Mouse (Mus musculus) activated CD4-positive, CD25-positive, alpha-beta regulatory T cell, adult 9 weeks (primary cell): ENCODE results near the gene Erg28. TPM values are rescaled to one million over a fixed set of nuclear protein-coding genes. Genes with fewer than 3 reads are reported as not detected.

Experiments used
- polyA plus RNA-seq: library from polyadenylated mRNA; unstranded; fragments of 100-300 nt; shearing (Covaris generic); gene quantifications from one replicate; pipeline ENCODE4 v1.2.1, GENCODE M21; 2017

Gene Erg28
- polyA plus RNA-seq = 123 TPM

DNA sequence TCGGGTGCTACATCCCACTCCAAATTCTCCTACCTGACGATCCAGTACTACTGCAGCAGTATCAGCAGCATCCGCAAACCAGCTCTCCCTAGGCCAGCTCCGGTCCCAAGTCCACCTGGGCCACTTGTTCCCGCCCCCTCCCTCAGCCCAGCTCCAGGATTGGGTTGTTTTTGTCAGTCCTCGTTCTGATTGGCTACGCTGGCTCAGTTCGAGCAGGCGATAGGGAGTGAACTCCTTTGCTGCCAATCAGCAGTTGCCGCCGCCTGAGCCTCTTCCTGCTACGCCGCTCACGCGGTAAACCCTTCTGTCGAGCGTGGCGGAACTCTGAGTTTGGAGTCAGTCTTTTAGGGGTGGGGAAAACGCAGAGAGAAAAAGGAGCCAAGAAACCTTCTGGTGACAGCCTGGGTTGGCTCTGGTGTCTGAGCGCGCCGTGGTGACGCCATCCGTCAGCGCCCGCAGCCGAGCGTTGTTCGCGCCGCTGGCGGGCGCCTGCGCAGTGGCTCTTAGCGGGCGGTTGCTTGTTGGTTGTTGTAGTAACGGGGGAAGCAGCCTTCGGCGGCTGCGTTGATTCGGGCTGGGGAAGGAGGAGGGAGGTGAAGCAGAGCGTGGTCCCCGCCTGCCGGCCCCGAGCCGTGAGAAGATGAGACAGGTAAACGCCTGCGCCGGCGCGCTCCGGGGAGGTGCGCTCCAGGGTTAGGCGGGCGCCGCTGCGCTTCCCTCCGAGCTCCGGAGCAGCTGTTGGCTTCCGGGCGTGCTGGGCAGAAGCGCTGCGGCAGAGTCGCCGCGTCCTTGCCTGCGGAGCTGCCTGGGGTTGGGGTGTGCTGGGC is at the start of gene Erg28, which contains the start of gene Ttll5:
Erg28 (minus strand) TSS at position 113 of the 827 bp plus-strand sequence.
Ttll5 (plus strand) TSS at position 222 of the 827 bp plus-strand sequence.

Other genes starting within 250 kb of the Erg28 start
- 1.6 TPM for gene Jdp2, start 225.5 kb downstream of the Erg28 start, polyA plus RNA-seq
- 308 TPM for gene Batf, start 137.9 kb downstream of the Erg28 start, polyA plus RNA-seq
- 0.57 TPM for gene Flvcr2, start 78.0 kb downstream of the Erg28 start, polyA plus RNA-seq
- 18.2 TPM for gene Ttll5, start 109 bp upstream of the Erg28 start, polyA plus RNA-seq